Mouse (Mus musculus) limb, embryonic 12.5 days (tissue): Measurements from ENCODE around the gene Ctla2a. TPM values are rescaled to one million over a fixed set of nuclear protein-coding genes. Genes with fewer than 3 reads are reported as not detected.

Experiments
- polyA plus RNA-seq: library from polyadenylated mRNA; unstranded; fragments of >200 nt; fragmentation: Nextera tagmentation; extraction: Ambion mirVana; gene quantifications from 2 replicates; pipeline ENCODE4 v1.2.1, GENCODE M21; 2016

Gene Ctla2a
- polyA plus RNA-seq, 1 experiment from 2014 or later, result 15.8 TPM

Other genes with a start within 250 kb of the Ctla2a start
- gene BC051665, start 150.3 kb downstream of the Ctla2a start, polyA plus RNA-seq, result not detected in 2 replicates
- gene Ctsll3, start 133.8 kb downstream of the Ctla2a start, polyA plus RNA-seq, result not detected in 2 replicates
- gene 4930486L24Rik, start 72.2 kb downstream of the Ctla2a start, polyA plus RNA-seq, result not detected in 2 replicates
- 0.18 TPM in 1 of 2 replicates, not detected in the other for gene Gm49392, start 39.7 kb downstream of the Ctla2a start, polyA plus RNA-seq
- gene Ctla2b, start 39.2 kb downstream of the Ctla2a start, polyA plus RNA-seq, result 1.6 and 2.1 TPM in 2 replicates
- not detected in 2 replicates for gene Tpbpb, start 31.7 kb downstream of the Ctla2a start, polyA plus RNA-seq
- gene Gm49393, start 1.0 kb downstream of the Ctla2a start, polyA plus RNA-seq, result not detected in 2 replicates
- 1.3 and 1.4 TPM in 2 replicates for gene Gm49391, start 54 bp downstream of the Ctla2a start, polyA plus RNA-seq
- gene Tpbpa, start 5.4 kb upstream of the Ctla2a start, polyA plus RNA-seq, result not detected in 2 replicates
- gene Ctsj, start 69.3 kb upstream of the Ctla2a start, polyA plus RNA-seq, result not detected in 2 replicates
- not detected in 2 replicates for gene Ctsq, start 104.0 kb upstream of the Ctla2a start, polyA plus RNA-seq
- gene Ctsr, start 227.6 kb upstream of the Ctla2a start, polyA plus RNA-seq, result not detected in 2 replicates